Mouse (Mus musculus) thymus, adult 18-20 months (tissue): Measurements from ENCODE around the gene Zbp1.
A peak's percentile ranks its signal among the peaks of the same experiment; 100 is the strongest.

Source experiments
- DNase-seq, 2 experiments: peaks; one replicate each; pipeline ENCODE4 v3.0.0; 2022; ENCODE audit warnings: mixed read lengths in 2 of 2

Zbp1 gene

GRCm38 (mm10) chr2:173209091-173209815, 9.5 kb downstream of the Zbp1 start:
- no peak for DNase-seq

- DNase-seq: no peak
Measured at GRCm38 (mm10) chr2:173207051-173207450, 11.7 kb downstream of the Zbp1 start.

- DNase-seq: no peak
Measured at GRCm38 (mm10) chr2:173205563-173206099, 13.1 kb downstream of the Zbp1 start.

GRCm38 (mm10) chr2:173204671-173205070, 14.1 kb downstream of the Zbp1 start:
- DNase-seq: no peak

GRCm38 (mm10) chr2:173203726-173204125, 15.0 kb downstream of the Zbp1 start:
- DNase-seq: no peak

- DNase-seq: no peak
Measured at GRCm38 (mm10) chr2:173202924-173203689, 15.6 kb downstream of the Zbp1 start.

DNA sequence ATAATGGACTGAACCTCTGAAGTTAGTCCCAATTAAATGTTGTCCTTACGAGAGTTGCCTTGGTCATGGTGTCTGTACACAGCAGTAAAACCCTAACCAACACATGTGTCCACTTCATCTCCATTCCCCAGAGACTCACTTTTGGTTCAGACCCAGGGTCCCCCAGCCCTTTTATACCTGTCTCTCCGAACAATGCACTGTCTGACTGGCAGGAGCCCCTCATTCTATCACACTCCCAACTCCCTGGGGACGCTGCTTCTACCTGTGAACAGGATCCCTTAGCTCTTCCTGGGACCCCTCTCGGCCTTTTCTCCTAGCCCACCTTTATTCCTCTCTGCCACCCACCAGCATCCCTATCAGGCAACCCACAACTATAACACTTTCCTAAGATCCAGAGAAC, 23.9 kb downstream of the Zbp1 start:
- no peak for DNase-seq

GRCm38 (mm10) chr2:173187182-173187855, 31.4 kb downstream of the Zbp1 start:
- peak in 1 of 2 experiments; percentile 7 for DNase-seq

DNA sequence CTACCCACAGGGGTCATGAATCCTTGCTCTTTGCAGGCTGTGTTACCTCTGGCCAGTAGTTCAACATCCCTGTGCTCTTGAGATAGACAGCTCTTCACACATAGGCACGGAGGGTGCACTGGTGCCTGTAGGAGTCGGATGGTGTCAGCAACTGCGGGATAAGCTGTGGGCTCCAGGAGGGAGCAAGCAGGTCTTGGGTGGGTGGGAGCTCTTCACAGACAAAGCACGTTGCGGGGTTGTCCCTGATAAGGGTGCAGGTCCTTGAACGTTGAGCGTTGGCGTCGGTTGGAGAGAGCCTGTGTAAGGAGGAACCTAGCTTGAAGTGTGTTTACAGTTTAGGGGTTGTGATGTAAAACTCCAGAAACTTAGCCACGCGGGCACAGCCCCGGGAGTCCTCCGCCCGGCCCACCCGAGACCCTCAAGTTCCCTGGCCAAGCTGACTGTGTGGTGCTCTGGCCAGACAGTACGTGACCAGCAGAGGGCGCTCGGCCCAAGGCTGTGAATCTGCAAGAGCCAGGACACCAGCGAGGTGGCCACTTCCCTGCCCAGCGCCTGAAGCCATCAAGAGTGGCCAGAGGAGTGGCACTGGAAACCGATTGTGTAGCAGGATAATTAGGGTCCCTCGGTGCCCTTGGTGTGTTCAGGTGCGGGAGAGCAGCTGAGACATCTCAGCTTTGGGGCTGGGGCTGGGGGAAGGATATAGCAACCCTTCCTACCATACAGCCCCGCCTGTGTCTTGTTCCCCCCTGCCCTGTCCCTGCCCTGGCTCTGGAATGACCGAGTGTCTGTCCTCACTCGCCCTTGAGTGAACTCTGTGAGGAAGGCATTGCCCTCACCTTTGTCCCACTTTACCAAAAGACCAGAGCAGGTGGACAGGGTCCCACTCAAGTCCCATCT, 32.4 kb downstream of the Zbp1 start:
- DNase-seq: peak; percentile 53 to 57

- peak in 1 of 2 experiments; percentile 2 for DNase-seq
Measured at GRCm38 (mm10) chr2:173185282-173185681, 33.4 kb downstream of the Zbp1 start.

DNA sequence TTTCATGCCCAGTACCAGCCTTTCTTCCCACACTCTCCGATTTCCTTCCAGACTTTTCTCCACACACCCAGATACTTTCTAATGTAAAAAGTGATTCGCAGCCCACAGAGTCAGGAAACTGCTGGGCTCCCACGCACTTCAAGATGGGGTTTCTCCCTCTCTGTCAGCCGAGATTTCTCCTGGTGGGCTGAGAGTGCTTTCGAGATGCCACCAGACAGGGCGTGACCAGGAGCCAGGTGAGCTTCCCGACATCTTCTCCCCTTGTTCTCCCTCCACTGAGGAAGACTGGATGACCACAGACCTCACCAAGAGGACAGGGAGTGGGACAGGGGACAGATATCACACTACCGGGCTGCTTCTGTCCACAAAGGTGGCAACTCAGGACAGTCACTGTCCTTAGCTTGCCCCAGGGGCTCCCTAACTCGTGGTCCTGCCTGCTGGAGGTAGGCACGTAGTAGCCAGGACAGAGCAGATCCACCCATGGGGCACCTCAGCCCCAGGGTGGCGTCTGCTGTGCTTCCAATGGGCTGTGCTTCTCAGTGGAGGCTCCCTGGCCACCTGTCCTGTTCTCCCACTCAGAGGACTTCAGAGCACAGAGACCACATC, 34.1 kb downstream of the Zbp1 start:
- DNase-seq: peak in 1 of 2 experiments; percentile 3

DNA sequence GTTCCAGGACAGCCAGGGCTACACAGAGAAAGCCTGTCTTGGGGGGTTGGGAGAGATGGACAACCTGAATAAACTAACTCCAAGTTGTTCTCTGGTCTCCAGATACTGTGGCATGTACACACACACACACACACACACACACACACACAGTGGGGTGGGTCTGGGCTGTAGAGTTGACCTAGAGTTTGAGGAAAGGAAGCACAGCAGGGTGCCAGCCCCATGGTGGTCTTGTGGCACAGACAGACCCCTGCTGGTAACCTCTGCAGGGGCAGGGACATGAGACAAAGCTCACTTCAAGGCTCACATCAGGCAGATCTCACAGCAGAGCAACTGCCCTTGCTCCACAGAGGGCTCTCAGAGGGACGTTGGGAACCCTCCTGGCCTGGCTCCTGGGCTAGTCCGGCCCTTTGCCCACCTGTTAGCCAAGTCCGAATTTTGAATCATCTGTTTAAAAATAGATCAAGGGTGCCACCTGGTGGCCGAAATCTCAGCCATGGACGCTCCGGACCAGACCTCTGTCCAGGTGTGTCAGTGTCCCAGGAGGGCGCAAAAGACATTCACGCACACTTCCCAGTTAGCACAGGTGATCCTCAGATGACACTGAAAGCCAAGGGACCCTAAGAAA, 34.8 kb downstream of the Zbp1 start:
- peak in 1 of 2 experiments; percentile 24 for DNase-seq

GRCm38 (mm10) chr2:173183311-173183710, 35.4 kb downstream of the Zbp1 start:
- peak in 1 of 2 experiments; percentile 1 for DNase-seq

DNA sequence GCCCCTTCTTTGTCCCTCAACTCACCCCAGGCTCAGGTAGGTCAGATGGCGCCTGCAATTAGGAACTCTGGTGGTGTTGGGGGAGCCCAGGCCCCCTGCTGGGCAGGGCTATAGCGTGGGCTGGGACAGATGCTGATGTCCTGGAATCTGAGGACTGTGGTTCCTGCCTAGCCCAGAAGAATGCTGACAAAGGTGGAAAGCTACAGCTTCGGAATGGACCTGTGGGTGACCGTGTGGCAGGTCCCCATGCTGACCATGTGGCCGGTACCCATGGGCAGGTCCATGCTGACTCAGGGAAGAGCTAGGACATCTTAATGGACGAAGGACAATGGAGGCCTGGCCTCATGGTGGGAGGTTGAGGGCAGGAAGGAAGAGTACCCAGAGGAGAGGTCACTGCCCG, 35.9 kb downstream of the Zbp1 start:
- no peak for DNase-seq

- DNase-seq: no peak
Measured at GRCm38 (mm10) chr2:173181901-173182300, 36.8 kb downstream of the Zbp1 start.

- DNase-seq: no peak
Measured at GRCm38 (mm10) chr2:173181486-173181885, 37.2 kb downstream of the Zbp1 start.

DNA sequence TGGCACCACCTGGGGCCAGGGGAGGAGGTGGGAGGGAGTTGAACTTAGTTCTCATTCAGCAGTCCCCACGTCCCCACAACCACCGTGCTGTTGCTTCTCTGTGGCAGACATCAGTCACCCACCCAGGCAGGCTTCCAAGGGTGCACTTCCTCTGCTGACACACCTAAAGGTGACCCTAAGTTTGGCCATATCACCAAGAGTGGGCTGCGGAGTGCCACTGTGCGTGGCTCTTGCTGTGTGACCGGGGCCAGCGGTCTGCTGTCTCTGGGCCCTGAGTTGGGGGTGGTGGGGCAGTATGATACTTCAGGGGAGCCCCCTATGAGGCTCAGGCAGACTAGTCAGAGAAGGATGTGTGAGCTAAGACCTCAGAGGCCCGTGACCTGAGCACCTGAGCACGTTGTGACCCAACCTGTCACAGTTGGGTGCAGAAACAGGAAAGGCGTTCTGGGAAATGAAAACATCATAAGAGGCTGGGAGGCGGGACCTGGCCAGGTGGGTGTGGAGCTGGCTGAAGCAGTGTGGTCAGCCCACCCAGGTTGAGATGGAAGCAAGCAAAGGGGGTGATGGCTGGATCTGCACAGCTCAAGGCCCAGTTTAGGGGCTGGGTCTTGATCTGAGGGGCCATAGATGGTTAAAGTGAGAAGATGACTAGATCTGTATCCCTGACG, 37.9 kb downstream of the Zbp1 start:
- no peak for DNase-seq

- no peak for DNase-seq
Measured at GRCm38 (mm10) chr2:173180026-173180425, 38.7 kb downstream of the Zbp1 start.

- DNase-seq: peak in 1 of 2 experiments; percentile 1
Measured at GRCm38 (mm10) chr2:173179046-173179445, 39.7 kb downstream of the Zbp1 start.

GRCm38 (mm10) chr2:173177951-173178350, 40.8 kb downstream of the Zbp1 start:
- DNase-seq: no peak

DNA sequence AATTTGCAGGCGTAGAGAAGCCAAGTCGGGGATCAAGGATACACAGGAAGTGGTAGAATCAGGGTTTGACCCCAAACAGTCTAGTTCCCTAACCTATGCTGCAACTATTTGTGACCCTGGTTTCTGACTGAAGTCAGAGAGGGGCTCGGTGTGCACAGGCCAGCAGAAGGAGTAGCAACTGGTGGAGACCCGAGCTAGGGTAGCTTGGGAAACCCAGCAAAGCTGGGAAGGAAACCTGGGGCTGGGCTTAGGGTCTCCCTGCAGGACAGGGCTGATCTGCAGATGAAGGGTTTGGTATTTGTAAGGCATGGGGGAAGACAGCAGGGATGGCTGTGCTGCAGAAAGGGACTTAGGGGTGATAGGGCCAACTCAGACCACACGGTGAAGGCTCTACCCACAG, 41.2 kb downstream of the Zbp1 start:
- peak in 1 of 2 experiments; percentile 2 for DNase-seq
